Mouse (Mus musculus): ENCODE results near the gene Tada3.

The Tada3 gene

DNA sequence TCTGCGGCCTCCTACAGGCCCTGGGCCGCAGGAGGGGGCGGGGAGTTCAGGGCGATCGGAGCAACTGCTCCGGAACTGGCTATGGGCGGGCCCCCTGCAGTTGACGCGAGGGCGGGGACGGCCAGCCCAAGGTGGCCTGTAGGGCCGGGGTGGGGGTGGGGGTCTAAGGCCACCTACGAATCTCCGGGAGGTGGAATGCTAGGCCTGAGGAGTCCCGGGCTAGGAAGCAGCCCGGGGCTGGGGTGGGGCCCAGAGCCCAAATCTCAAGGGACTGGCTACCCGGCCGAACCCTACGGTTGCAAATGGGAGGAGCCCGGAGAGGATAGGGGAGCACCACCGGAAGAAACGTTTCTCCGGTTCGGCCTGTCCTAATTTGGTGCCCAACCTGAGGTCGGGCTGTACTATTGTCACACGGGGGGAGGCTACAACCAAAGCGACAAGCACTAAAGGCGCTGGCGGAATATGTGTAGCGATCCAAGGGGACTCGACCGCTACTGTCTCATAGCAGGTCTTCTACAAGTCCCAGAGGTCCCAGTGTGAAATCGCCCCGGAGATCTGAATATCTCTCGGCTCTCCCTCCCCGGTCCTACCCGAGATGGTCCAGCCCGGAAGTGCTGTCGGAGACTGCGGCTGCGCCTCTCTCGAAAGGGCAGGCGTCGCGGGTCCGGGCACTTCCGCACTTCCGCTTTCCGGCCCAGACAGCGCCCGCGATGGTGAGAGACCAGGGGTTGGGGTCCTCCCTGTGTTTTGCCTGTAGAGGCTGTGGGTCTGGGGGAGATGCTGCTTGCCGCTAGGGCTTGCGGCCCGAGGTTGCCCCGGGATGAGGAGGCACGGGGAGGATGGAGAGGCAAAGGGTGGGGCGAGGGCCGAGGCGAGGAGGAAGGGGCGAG lies at the start of gene Tada3, which contains the start of gene Arpc4:
TSS of gene Tada3 (minus strand) at position 388 of the 890 bp plus-strand sequence.
TSS of gene Arpc4 (plus strand) at position 620 of the 890 bp plus-strand sequence.
- peak; percentile 94 for DNase-seq (ENCODE audit: low read depth, low spot score)

DNA sequence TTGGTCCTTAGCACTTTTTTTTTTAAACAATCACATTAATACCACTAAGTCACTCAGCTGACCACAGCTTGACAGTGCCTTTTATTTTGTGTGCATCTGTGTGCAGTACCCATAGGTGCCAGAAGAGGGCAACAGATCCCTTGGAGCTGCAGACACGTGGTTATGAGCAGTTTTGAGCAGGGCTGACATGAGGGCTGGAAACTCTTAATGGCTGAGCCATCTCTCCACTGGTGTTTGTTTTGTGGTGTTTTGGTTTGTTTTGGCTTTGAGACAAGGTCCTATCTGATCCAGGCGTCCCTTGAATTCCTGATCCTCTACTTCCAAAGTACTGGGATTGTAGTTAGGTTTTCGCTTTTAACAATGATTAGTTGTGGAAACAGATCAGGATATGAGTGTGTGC lies 49.7 kb upstream of the Tada3 start:
- DNase-seq (ENCODE audit: low read depth, low spot score), result peak; percentile 55

DNA sequence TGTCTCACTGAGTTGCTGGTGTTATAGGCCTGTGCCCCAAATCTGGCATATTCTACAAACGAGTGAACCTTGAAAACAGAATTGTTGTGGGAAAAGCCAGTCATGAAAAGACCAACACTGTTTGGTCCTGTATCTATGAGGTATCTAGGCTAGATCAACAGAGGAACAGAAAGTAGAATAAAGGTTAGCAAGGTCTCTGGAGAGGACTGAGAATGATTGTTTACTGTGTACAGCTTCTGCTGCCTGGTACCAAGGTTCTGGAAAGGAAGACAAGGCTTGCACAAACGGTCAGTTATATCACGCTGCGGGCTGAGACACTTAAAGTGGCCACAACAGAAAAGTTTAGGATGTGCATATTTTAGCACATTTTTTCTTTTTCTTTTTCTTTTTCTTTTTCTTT lies 49.0 kb upstream of the Tada3 start:
- DNase-seq (ENCODE audit: low read depth, low spot score), result no peak

DNA sequence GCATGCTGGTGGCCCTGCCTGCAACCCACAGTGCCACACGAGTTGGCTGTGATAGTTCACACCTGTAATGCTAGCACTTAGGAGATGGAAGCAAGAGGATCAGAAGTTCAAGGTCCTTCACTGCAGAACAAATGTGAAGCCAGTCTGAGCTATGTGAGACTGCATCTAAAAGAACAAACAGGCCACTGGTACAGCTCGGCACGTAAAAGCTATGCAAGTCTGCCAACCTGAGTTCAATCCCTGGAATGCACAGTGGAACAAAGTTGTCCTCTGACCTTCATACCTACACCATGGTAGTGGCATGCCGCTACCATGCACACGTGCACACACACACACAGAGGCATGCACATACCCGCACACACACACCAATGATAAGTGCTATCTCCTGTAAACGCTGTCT lies 46.5 kb upstream of the Tada3 start:
- DNase-seq (ENCODE audit: low read depth, low spot score), result no peak

DNA sequence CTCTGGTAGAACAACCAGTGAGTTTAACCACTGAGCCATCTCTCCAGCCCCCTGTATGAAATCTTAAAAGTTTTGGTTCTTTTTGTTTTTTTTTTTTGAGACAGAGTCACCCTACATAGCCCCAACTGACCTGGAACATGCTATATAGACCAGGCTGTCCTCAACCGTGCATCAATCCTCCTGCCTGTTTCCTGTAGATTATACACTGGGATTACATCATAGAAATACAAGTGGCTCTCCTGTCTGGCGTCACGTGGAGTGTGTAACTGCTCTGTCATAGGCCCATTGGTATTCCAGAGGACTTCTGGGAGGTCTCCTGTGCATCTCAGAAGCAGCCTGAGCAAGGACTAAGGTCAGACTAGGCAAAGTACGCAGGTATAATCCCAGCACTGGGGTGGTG lies 45.3 kb upstream of the Tada3 start:
- no peak for DNase-seq (ENCODE audit: low read depth, low spot score)

DNA sequence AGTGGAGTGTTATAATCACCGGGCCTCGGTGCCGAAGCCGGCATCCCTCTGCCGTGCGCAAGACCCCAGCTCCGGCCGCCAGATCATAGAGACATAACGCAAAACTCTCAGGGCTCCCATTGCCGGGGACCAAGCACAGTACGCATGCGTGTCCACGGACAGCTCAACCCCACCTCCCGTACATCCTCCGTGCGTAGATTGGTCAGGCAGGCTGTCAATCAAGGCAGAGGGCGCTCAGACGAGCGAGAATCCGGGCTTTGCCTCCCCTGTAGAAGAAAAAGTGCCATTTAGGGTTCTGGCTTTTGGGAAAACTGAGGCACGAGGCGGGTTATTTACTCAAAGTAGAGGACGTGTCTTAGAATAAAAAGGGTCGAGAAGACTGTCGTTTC lies 41.5 kb upstream of the Tada3 start, which contains the start of gene Rpusd3:
TSS of gene Rpusd3 (minus strand) at position 142 of the 389 bp plus-strand sequence.
- DNase-seq (ENCODE audit: low read depth, low spot score), result peak; percentile 97

DNA sequence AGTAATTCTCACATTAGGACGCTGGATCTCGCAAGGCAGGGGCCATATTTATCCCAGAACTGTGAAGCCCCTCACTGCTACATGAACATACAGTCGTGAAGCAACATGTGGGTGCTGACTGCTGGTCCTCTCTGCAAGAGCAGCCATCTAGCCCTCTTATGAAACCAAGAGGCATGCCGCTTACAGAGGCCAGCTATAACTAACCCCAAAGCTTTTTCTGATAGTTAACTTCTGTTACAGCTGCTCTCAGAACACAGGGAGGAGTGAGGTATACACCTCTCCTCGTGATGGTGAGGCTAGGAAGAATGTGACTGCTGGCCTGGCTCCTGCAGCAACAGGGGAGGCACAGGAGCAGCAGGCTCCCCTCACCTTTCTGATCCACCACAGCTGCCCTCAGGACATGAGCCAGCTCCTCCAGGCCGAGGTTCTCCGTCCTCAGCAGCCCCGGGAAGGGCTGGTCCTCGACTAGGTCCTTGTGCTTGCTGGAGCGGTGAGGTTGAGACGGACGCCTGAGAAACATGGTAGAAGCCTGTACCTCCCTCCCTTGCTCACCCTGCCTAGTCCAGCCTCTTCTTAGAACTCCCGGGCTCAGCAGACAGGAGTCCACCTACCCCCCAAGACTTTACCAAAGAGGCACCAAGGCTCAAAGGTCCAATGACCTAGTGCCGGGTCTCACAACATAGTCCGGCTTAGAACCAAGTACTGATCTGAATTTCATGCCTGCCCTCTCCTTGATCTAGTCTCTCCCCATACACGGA lies 40.9 kb upstream of the Tada3 start:
- DNase-seq (ENCODE audit: low read depth, low spot score), result no peak

DNA sequence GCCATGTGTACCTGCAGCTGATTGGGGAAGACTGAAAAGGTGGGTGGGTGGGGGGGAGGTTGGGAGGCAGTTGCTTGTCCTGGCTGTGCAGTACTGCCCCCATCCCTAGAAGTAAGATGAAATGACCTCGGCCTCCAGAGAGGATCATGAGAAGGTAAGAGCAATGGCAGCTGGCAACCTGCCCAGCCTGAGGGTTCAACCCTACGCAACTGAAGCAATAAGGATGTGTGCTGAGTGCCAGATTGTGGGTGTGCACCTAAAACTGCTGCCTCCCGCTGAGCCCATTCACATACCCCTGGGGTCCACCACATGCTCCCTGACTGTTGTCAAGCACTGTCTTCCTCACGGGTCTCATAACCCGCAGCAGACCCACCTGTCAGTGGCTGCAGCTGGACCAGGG lies 38.7 kb upstream of the Tada3 start:
- DNase-seq (ENCODE audit: low read depth, low spot score), result no peak

DNA sequence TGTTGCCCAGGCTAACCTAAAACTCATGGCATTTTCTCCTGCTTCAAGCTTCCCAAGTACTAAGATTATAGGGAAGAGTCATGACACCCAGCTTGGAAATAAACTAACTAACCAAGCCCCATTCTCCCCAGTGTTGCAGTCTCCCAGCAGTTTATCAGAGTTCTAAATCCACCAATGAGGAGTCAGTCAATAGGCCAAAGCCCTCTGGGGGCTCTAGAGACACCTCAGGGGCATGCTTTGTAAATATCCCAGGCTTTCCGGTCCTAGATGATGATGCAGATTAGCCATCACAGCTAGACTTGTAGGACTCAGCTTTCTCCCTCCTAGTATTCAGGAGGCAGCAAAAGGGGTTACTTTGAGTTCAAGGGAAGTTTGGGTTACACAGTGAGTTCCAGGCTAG lies 32.3 kb upstream of the Tada3 start:
- DNase-seq (ENCODE audit: low read depth, low spot score), result no peak

DNA sequence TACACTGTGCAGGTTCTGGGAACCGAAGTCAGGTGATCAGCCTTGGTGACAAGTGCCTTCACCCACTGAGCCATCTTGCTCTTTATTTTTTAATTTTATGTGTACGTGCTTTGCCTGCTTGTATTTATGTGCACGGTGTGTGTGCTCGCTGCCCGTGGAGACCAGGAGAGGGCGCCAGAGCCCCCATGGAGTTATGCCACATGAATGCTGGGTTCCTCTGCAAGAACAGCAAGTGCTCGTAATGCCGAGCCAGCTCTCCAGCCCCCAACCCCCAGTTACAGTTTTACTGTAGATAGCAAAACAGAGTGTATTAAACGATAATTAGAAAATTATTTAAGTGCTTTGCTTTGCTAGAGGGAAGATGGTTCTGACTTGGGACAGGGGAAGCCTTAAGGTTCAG lies 29.0 kb upstream of the Tada3 start:
- DNase-seq (ENCODE audit: low read depth, low spot score), result no peak

DNA sequence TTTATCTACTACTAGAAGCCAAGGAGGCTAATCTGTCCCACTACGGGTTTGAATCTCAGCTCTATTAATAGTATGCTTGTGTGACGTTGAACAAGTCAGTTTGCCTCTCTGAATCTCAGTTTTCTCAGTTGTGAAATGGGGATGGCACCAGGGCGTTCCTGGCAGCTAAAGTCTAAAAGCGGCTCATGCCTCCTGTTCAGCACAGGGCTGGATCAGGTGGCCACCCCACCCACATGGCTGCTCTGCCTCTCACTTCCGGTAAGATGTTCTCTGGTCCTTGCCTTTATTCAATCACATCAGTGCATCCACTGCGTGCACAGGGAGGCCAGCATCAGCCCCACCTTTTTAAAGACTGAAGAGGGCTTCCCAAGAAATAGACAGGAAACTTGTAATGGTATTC lies 27.8 kb upstream of the Tada3 start:
- DNase-seq (ENCODE audit: low read depth, low spot score), result no peak

DNA sequence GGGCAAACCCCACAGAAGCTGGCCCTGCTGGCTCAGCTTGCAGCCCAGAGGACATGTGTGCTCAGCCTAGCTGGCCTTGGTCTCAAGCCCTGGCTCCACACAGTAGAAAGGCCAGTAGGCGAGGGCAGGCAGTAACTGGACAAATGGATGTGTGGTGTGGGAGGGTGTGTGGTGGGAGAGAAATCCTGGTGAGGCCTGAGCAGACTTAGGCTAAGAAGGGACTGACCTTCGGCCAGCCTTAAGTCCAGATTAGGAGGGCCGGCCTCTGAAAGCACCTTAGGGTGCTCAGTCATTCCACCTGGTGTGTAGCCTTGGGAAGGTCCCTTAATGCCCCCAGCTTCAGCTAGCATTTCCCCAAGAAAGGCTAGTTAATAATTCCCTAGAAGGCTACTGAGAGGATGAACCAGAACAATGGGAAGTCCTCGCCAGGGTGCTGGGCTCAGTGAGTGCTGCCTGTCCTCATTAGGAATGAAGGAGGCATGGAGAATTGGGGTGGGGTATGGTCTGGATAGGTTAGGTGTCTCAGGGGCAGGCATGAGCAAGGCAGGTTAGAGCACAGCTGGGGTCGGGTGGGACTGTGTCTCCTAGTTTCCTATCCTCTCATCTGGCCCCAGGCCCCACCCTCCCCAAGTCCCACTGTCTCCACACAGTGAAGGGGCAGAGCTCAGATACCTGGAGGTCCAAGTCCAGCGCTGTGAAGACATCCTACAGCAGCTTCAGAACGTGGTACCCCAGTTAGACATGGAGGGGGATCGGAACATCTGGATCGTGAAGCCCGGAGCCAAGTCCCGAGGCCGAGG lies 27.2 kb upstream of the Tada3 start:
- no peak for DNase-seq (ENCODE audit: low read depth, low spot score)

DNA sequence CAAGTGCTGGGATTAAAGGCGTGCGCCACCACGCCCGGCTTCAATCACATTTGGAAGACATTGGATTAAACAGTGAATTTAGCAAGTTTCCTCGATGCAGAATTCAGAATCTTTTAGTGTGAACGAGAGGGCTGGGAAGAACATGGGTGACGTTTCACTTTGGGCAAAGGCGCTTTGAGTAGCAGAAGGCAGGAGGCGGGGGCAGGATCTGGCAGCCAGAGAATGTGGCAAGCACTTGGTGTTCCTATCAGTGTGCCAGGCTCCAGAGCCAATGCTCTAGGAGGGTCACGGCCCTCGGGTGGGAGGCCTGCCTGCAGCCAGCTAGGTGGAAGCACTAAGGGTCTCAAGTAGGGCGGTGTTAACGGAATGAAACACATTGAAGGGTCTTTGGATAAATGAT lies 24.4 kb upstream of the Tada3 start:
- DNase-seq (ENCODE audit: low read depth, low spot score), result no peak

DNA sequence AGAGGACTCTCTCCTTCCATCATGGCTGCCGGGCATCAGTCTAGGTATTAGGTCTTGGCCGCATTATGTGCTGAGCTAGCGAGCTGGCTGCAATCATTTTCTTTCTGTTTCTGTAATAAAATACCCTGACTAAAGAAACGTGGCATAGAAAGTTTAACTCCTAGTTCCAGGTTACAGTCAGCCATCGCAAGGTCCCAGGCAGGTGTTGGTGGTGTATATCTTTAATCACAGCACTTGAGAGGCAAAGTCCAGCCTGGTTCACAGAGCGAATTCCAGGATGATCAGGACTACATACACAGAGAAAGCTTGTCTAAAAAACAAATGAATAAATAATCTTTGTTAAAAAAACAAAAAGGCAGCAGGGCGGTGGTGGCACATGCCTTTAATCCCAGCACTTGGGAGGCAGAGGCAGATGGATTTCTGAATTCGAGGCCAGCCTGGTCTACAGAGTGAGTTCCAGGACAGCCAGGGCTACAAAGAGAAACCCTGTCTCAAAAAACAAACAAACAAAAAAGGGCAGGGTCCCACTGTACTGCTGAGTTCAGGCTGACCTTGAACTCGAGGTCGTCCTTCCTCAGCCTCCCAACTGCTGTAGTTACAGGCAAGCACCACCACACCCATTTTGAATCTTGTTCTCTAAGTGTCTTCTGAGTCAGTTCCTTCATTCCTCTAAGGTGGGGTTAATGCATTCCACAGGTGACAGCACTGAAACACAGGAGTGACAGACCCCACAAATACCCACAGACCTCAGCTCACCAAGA lies 18.8 kb upstream of the Tada3 start:
- no peak for DNase-seq (ENCODE audit: low read depth, low spot score)

DNA sequence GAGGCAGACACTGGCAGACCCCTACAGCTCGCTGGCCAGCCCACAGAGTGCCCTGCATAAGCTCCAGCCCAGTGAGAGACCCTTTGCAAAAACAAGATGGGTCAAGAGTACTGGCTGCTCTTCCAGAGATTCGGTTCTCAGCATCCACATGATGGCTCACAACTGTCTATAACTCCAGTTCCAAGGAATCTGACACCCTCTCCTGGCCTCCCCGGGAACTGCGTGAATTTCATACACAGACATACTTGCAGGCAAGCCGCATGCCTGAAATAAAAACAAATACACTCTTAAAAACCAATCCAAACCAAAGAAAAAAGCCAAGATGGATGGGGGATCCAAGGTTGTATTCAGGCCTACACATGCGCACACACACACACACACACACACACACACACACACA lies 17.8 kb upstream of the Tada3 start:
- no peak for DNase-seq (ENCODE audit: low read depth, low spot score)

DNA sequence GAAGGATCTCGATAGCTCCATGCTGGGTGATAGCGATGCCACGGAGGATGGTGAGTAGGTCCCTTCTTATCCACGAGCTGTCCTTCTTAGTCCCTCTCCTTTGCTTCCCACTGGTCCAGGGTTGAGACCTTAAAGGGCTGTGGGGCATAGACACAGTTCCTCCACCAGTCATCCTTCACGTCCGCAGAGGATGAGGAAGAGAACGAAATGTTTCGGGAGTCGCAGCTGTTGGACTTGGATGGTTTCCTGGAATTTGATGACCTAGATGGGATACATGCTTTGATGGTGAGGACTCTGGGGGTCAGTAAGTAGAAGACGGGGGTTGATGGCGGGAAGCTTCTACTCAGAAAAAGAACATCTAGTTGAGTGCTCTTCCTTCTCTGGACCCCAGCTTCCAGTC lies 17.1 kb upstream of the Tada3 start:
- DNase-seq (ENCODE audit: low read depth, low spot score), result no peak

DNA sequence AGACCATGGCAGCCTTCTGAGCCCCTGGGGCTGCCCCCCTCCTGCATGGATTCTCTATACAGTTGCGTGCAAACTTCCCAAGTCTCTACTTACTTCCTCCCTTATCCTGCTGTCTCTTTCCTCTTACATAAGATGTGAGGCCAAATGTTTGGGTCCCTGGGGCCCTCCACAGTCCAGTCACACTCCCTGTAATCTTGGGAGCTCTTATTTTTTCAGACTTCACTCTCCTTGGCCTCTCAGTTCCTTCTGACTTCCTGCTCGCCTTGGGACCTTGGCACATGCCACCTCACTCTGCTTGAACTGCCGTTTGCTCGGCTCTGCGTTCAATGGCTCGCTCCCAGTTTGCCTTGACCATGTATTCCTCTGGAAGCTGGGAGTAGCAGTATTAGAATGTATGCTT lies 16.3 kb upstream of the Tada3 start:
- DNase-seq (ENCODE audit: low read depth, low spot score), result no peak

DNA sequence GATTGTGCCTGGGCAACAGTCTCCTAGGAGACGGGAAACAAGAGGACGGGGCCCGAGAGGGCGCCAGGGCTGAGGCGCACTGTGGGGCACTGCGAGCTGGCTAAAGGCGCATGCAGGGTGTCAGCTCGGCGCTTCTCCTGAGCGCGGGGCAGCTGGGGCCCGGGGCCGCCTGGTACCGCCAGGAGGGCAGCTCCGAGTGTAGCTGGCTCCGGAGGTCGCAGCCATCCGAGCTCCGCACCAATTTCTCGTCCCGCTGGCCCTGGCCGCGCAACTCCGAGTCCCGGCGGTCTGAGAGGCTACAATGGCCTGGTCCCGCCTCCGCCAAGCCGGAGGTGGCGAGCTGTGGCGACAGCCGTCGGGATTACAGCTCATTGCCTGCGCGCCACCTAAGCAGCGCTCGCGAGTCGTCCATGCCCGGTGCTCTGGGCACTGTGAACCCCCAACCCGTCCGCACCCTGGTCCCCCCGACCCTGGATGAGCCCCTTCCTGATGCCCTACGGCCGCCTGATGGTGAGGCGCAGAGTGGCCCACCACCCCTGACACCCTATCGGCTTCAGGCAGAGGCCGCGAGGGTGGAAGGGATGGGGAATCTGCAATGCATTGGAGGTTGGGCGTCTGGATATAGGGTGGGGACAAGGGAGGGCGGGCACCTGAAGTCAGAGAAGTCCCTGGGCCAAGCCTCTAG lies 14.8 kb upstream of the Tada3 start:
- no peak for DNase-seq (ENCODE audit: low read depth, low spot score)

DNA sequence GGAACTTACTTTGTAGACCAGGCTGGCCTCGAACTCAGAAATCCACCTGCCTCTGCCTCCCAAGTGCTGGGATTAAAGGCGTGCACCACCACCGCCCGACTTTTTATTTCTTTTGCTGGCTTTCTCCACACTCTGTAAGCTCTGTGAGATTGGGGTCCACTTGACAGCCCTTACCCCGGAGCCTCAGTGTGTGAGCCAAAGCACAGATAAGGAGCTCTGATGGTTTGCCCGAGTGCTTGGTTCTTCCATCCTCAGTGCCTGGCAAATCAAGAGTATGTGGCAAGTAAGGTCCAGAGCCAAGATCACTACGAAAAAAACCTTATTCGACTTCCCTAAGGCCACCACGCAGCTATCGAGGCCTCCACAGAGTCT lies 14.3 kb upstream of the Tada3 start:
- no peak for DNase-seq (ENCODE audit: low read depth, low spot score)

DNA sequence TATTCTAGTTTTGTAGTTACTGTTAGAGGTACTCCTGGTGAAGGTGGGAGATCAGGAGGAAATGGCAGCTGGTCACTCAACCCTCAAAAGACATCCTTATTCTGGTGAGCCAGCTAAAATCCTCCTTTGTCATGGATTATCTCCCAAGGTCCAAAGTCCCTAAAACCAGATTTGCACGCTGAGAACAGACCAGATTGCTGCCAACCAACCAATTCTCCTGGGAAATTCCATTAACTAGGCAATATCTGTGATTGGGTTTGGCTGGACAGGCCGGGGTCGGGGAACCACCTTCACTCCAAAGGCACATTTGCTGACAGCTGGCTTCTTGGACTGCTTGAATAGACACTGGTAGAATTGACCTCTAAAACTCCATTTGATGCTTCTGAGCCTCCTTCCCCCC lies 13.0 kb upstream of the Tada3 start:
- DNase-seq (ENCODE audit: low read depth, low spot score), result no peak

DNA sequence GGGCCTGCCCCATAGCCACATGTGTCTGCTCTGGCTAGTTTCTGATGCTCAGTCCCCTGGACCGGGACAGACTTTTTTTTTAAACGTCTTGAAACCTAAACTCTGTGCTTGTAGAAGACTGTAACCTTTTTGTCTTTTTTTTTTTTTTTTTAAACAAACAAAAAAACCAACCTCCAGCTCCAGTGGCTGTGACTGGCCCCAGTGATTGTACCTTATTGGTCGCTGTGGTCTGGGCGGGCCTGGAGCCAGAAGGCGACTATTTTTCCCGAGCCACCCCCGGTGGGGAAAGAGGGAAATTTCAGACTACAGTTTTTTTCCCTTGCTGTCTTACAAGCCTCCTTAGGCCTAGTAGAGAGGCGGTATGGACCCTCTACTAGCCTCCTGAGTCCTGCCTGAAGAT lies 11.3 kb upstream of the Tada3 start, which contains the start of gene Ttll3:
TSS of gene Ttll3 (plus strand) at position 301 of the 400 bp plus-strand sequence.
- DNase-seq (ENCODE audit: low read depth, low spot score), result no peak
